Mouse (Mus musculus) megakaryocyte progenitor cell, adult 5-6 weeks (primary cell): ENCODE data around the gene Rnf2. TPM values are rescaled to one million over a fixed set of nuclear protein-coding genes. Genes with fewer than 3 reads are reported as not detected.
"Not testable (repeated sequence)": the region's sequence is repeated elsewhere in the genome, so short reads cannot be mapped to it uniquely, and the experiment has no call there.

ENCODE experiments used
- ATAC-seq: replicated peaks from 2 replicates; pipeline ENCODE4 v1.8.0; 2016; ENCODE audit warnings: mild to moderate bottlenecking, moderate TSS enrichment, inconsistent platforms; ENCODE audit not compliant: poor library complexity
- total RNA-seq, 2 experiments: library from RNA; stranded (forward) in 1 of 2; stranded (reverse) in 1 of 2; fragments of 157-497, 149-512 nt in 1 of 2; fragments of 200-1000 nt in 1 of 2; gene quantifications; 2 replicates each; pipeline versions ENCODE4 v1.2.3 to v1.2.4; 2015 to 2017

Rnf2 gene
- total RNA-seq, 2 experiments from 2014 or later = 61.9 to 76.0 TPM

- ATAC-seq = peak; percentile 42
These were observed 10.9 kb downstream of the Rnf2 start for GRCm38 (mm10) chr1:151489806-151490205.

- ATAC-seq = peak; percentile 59
These were observed 16.0 kb downstream of the Rnf2 start for GRCm38 (mm10) chr1:151484754-151485153.

- peak; percentile 83 for ATAC-seq
These were observed 17.2 kb downstream of the Rnf2 start for GRCm38 (mm10) chr1:151483568-151483967.

- ATAC-seq = no peak
These were observed 18.3 kb downstream of the Rnf2 start for GRCm38 (mm10) chr1:151482497-151482896.

GRCm38 (mm10) chr1:151472386-151472785, 28.4 kb downstream of the Rnf2 start:
- ATAC-seq = not testable (repeated sequence)

GRCm38 (mm10) chr1:151471429-151471828, 29.3 kb downstream of the Rnf2 start:
- ATAC-seq = no peak

- ATAC-seq = no peak
These were observed 34.2 kb downstream of the Rnf2 start for GRCm38 (mm10) chr1:151466571-151466970.

GRCm38 (mm10) chr1:151464914-151465313, 35.8 kb downstream of the Rnf2 start:
- ATAC-seq = no peak

GRCm38 (mm10) chr1:151461265-151461664, 39.5 kb downstream of the Rnf2 start:
- ATAC-seq = peak; percentile 68

- peak; percentile 94 for ATAC-seq
These were observed 43.7 kb downstream of the Rnf2 start for GRCm38 (mm10) chr1:151457087-151457486.

- ATAC-seq = no peak
These were observed 48.8 kb downstream of the Rnf2 start for GRCm38 (mm10) chr1:151451946-151452345.

- peak; percentile 58; the same call in 1 of the 2 replicates for ATAC-seq
These were observed 49.9 kb downstream of the Rnf2 start for GRCm38 (mm10) chr1:151450851-151451250.

- no peak for ATAC-seq
These were observed 50.9 kb downstream of the Rnf2 start for GRCm38 (mm10) chr1:151449866-151450265.

- ATAC-seq = no peak
These were observed 65.3 kb downstream of the Rnf2 start for GRCm38 (mm10) chr1:151435431-151435830.

GRCm38 (mm10) chr1:151429316-151429715, 71.4 kb downstream of the Rnf2 start:
- ATAC-seq = no peak

GRCm38 (mm10) chr1:151428263-151429221, 72.2 kb downstream of the Rnf2 start, which contains the start of the genes Swt1 and Trmt1l:
Gene Swt1, minus strand, starts transcription at chr1:151428455.
Gene Trmt1l, plus strand, starts transcription at chr1:151428542.
- peak; percentile 91 for ATAC-seq

GRCm38 (mm10) chr1:151427888-151428262, 72.9 kb downstream of the Rnf2 start:
- ATAC-seq = peak; percentile 20

- no peak for ATAC-seq
These were observed 73.7 kb downstream of the Rnf2 start for GRCm38 (mm10) chr1:151426947-151427600.

GRCm38 (mm10) chr1:151422178-151422577, 78.6 kb downstream of the Rnf2 start:
- ATAC-seq = peak; percentile 80

GRCm38 (mm10) chr1:151409827-151410226, 90.9 kb downstream of the Rnf2 start:
- no peak for ATAC-seq
